Mouse (Mus musculus): Measurements from ENCODE around the gene Ajm1. TPM values are rescaled to one million over a fixed set of nuclear protein-coding genes. Genes with fewer than 3 reads are reported as not detected.

The Ajm1 gene
- polyA plus RNA-seq, 1 experiment from 2014 or later, result 0.08 TPM

Other genes starting within 250 kb of the Ajm1 start
- gene Man1b1, start 249.4 kb downstream of the Ajm1 start, polyA plus RNA-seq (2016; fragmentation: Nextera tagmentation; extraction: Ambion mirVana), result 57.2 and 58.9 TPM in 2 replicates
- 19.7 and 21.8 TPM in 2 replicates for gene Dpp7, start 225.4 kb downstream of the Ajm1 start, polyA plus RNA-seq (2016; fragmentation: Nextera tagmentation; extraction: Ambion mirVana)
- gene Uap1l1, start 216.1 kb downstream of the Ajm1 start, polyA plus RNA-seq (2016; fragmentation: Nextera tagmentation; extraction: Ambion mirVana), result 7.2 and 7.8 TPM in 2 replicates
- 63.4 and 69.0 TPM in 2 replicates for gene Sapcd2, start 209.4 kb downstream of the Ajm1 start, polyA plus RNA-seq (2016; fragmentation: Nextera tagmentation; extraction: Ambion mirVana)
- gene Entpd2, start 185.9 kb downstream of the Ajm1 start, polyA plus RNA-seq (2016; fragmentation: Nextera tagmentation; extraction: Ambion mirVana), result 0.15 and 0.31 TPM in 2 replicates
- gene Npdc1, start 182.4 kb downstream of the Ajm1 start, polyA plus RNA-seq (2016; fragmentation: Nextera tagmentation; extraction: Ambion mirVana), result 10.9 and 12.6 TPM in 2 replicates
- not detected in 2 replicates for gene Fut7, start 158.5 kb downstream of the Ajm1 start, polyA plus RNA-seq (2016; fragmentation: Nextera tagmentation; extraction: Ambion mirVana)
- 3.5 and 5.3 TPM in 2 replicates for gene Abca2, start 153.1 kb downstream of the Ajm1 start, polyA plus RNA-seq (2016; fragmentation: Nextera tagmentation; extraction: Ambion mirVana)
- 0.68 and 1.0 TPM in 2 replicates for gene Clic3, start 124.9 kb downstream of the Ajm1 start, polyA plus RNA-seq (2016; fragmentation: Nextera tagmentation; extraction: Ambion mirVana)
- gene Paxx, start 120.7 kb downstream of the Ajm1 start, polyA plus RNA-seq (2016; fragmentation: Nextera tagmentation; extraction: Ambion mirVana), result 23.2 and 23.6 TPM in 2 replicates
- 0.35 and 0.50 TPM in 2 replicates for gene Ptgds, start 111.7 kb downstream of the Ajm1 start, polyA plus RNA-seq (2016; fragmentation: Nextera tagmentation; extraction: Ambion mirVana)
- gene Lcn12, start 87.8 kb downstream of the Ajm1 start, polyA plus RNA-seq (2016; fragmentation: Nextera tagmentation; extraction: Ambion mirVana), result not detected in 2 replicates
- 68.4 and 76.8 TPM in 2 replicates for gene Fbxw5, start 81.0 kb downstream of the Ajm1 start, polyA plus RNA-seq (2016; fragmentation: Nextera tagmentation; extraction: Ambion mirVana)
- 4.0 and 6.1 TPM in 2 replicates for gene C8g, start 80.0 kb downstream of the Ajm1 start, polyA plus RNA-seq (2016; fragmentation: Nextera tagmentation; extraction: Ambion mirVana)
- 36.9 and 39.2 TPM in 2 replicates for gene Traf2, start 34.8 kb downstream of the Ajm1 start, polyA plus RNA-seq (2016; fragmentation: Nextera tagmentation; extraction: Ambion mirVana)
- 320 and 329 TPM in 2 replicates for gene Edf1, start 23.9 kb downstream of the Ajm1 start, polyA plus RNA-seq (2016; fragmentation: Nextera tagmentation; extraction: Ambion mirVana)
- gene Mamdc4, start 6.9 kb downstream of the Ajm1 start, polyA plus RNA-seq (2016; fragmentation: Nextera tagmentation; extraction: Ambion mirVana), result 2.3 and 3.0 TPM in 2 replicates
- 183 and 184 TPM in 2 replicates for gene Phpt1, start 6.5 kb downstream of the Ajm1 start, polyA plus RNA-seq (2016; fragmentation: Nextera tagmentation; extraction: Ambion mirVana)
- 81.3 and 83.0 TPM in 2 replicates for gene Rabl6, start 26.8 kb upstream of the Ajm1 start, polyA plus RNA-seq (2016; fragmentation: Nextera tagmentation; extraction: Ambion mirVana)
- gene Ccdc183, start 35.9 kb upstream of the Ajm1 start, polyA plus RNA-seq (2016; fragmentation: Nextera tagmentation; extraction: Ambion mirVana), result 0.18 and 0.27 TPM in 2 replicates
- 21.9 and 22.6 TPM in 2 replicates for gene Tmem141, start 40.2 kb upstream of the Ajm1 start, polyA plus RNA-seq (2016; fragmentation: Nextera tagmentation; extraction: Ambion mirVana)
- 0.40 and 0.68 TPM in 2 replicates for gene Fcna, start 46.3 kb upstream of the Ajm1 start, polyA plus RNA-seq (2016; fragmentation: Nextera tagmentation; extraction: Ambion mirVana)
- gene Lcn8, start 71.4 kb upstream of the Ajm1 start, polyA plus RNA-seq (2016; fragmentation: Nextera tagmentation; extraction: Ambion mirVana), result 0.36 TPM in 1 of 2 replicates, not detected in the other
- not detected in 2 replicates for gene Lcn5, start 76.2 kb upstream of the Ajm1 start, polyA plus RNA-seq (2016; fragmentation: Nextera tagmentation; extraction: Ambion mirVana)
- not detected in 2 replicates for gene Lcn6, start 95.0 kb upstream of the Ajm1 start, polyA plus RNA-seq (2016; fragmentation: Nextera tagmentation; extraction: Ambion mirVana)
- not detected in 2 replicates for gene Lcn10, start 101.0 kb upstream of the Ajm1 start, polyA plus RNA-seq (2016; fragmentation: Nextera tagmentation; extraction: Ambion mirVana)
- gene Obp2a, start 118.3 kb upstream of the Ajm1 start, polyA plus RNA-seq (2016; fragmentation: Nextera tagmentation; extraction: Ambion mirVana), result not detected in 2 replicates
- 91.2 and 91.3 TPM in 2 replicates for gene Bmyc, start 125.0 kb upstream of the Ajm1 start, polyA plus RNA-seq (2016; fragmentation: Nextera tagmentation; extraction: Ambion mirVana)
- not detected in 2 replicates for gene Obp2b, start 155.3 kb upstream of the Ajm1 start, polyA plus RNA-seq (2016; fragmentation: Nextera tagmentation; extraction: Ambion mirVana)
- gene Lcn3, start 183.8 kb upstream of the Ajm1 start, polyA plus RNA-seq (2016; fragmentation: Nextera tagmentation; extraction: Ambion mirVana), result not detected in 2 replicates
- gene Lcn11, start 195.3 kb upstream of the Ajm1 start, polyA plus RNA-seq (2016; fragmentation: Nextera tagmentation; extraction: Ambion mirVana), result not detected in 2 replicates
- not detected in 2 replicates for gene Gm13539, start 200.5 kb upstream of the Ajm1 start, polyA plus RNA-seq (2016; fragmentation: Nextera tagmentation; extraction: Ambion mirVana)
- not detected in 2 replicates for gene Glt6d1, start 234.1 kb upstream of the Ajm1 start, polyA plus RNA-seq (2016; fragmentation: Nextera tagmentation; extraction: Ambion mirVana)
- not detected in 2 replicates for gene Lcn9, start 241.4 kb upstream of the Ajm1 start, polyA plus RNA-seq (2016; fragmentation: Nextera tagmentation; extraction: Ambion mirVana)

All from limb, embryonic 12.5 days (tissue).